Mouse (Mus musculus) frontal cortex, adult 2 months (tissue): ENCODE measurements around the gene Vmn1r74. TPM values are rescaled to one million over a fixed set of nuclear protein-coding genes. Genes with fewer than 3 reads are reported as not detected.
"Not testable (repeated sequence)": the region's sequence is repeated elsewhere in the genome, so short reads cannot be mapped to it uniquely, and the experiment has no call there.

Experiments used
- DNase-seq, 2 experiments: peaks; one replicate each; pipeline ENCODE4 v3.0.0; 2022; ENCODE audit warnings: low spot score in 1 of 2; ENCODE audit errors: extremely low spot score in 1 of 2
- polyA plus RNA-seq: library from polyadenylated mRNA; depleted of rRNA; stranded (reverse); fragments of >200 nt; gene quantifications from 2 replicates; pipeline ENCODE4 v1.2.3, GENCODE M21; 2012; rRNA removed

The Vmn1r74 gene
- polyA plus RNA-seq: not detected in 2 replicates

DNA sequence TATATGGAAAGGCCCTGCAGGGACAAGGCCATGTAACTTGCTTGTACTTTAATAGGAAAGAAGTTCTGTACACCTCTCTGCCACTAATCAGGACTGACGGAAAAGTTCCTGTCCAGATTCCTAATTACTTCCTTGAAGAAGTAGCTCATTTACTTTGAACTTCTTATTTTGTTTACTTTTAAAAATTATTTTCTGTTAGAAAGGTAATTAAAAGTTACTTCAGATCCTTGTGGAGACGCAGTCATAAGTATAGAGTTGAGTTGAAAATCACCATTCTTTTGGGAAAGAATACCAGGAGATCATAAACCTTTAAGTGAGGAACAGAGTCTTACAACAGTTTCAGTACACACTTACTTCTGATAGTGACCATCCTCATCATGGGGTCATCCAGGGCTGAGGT lies at the start of gene Vmn1r74:
Gene Vmn1r74 (plus strand): TSS at position 301 of the 400 bp plus-strand sequence.
- no peak for DNase-seq

DNA sequence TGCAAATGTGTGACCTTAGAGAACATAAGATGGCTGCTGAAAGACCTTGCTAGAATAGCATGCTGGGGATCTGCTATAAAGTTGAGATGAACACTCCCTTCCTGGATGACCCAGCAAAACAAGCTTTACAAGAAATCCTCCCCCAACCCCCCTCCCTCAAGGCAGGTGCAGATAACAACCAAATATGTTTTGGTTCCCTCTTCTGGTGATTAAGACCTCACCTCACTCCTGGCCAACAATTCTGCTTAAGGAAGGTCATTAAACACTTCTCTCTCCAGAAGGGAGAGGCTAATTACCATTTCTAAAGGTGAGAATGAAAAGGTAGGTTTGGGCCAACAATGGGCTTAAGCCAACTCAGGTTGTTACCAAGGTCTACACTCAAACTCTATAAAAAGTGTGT lies 20.0 kb upstream of the Vmn1r74 start:
- DNase-seq: no peak

GRCm38 (mm10) chr7:11822166-11822565 lies 11.6 kb upstream of the Vmn1r74 start:
- no peak for DNase-seq

DNA sequence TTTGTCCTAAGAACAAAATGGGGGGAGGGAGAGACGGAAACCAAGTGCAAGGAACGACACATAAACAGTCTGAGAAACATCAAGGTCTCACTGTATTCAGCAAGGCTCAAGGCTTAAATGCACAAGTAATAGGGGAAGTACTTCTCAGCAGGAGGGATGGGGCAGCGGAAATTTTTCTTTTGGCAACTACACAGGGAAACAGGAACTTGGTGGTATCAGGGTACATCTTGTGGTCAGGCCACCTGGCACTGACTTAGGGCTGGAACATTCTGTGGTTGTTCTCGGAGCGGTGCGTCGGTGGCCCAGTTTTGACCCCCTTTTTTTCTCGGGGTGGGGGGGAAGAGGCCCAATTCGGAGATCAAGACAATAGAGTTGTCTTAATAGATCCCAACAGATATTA lies 10.5 kb upstream of the Vmn1r74 start:
- DNase-seq: not testable (repeated sequence)

GRCm38 (mm10) chr7:11874330-11874729 lies 40.5 kb downstream of the Vmn1r74 start, which contains the start of gene Vmn1r75:
Vmn1r75 (plus strand) TSS chr7:11874630.
- no peak for DNase-seq

Other genes starting within 250 kb of the Vmn1r74 start
- gene Zscan4-ps3, start 224.7 kb upstream of the Vmn1r74 start, polyA plus RNA-seq: not detected in 2 replicates
- not detected in 2 replicates for gene Vmn1r72, start 153.8 kb upstream of the Vmn1r74 start, polyA plus RNA-seq
- gene Vmn1r73, start 103.7 kb upstream of the Vmn1r74 start, polyA plus RNA-seq: not detected in 2 replicates
- gene Vmn1r75, start 40.6 kb downstream of the Vmn1r74 start, polyA plus RNA-seq: not detected in 2 replicates
- gene Vmn1r76, start 104.2 kb downstream of the Vmn1r74 start, polyA plus RNA-seq: not detected in 2 replicates
- gene Vmn1r77, start 202.8 kb downstream of the Vmn1r74 start, polyA plus RNA-seq: not detected in 2 replicates